Mouse (Mus musculus) kidney, postnatal 36 days (tissue): ENCODE results near the gene Dffa.
"Not testable (repeated sequence)": the region's sequence is repeated elsewhere in the genome, so short reads cannot be mapped to it uniquely, and the experiment has no call there.

ENCODE experiments used
- DNase-seq, 2 experiments: peaks; one replicate each; pipeline ENCODE4 v3.0.0; 2021 to 2022; ENCODE audit warnings: mixed read lengths in 2 of 2

Dffa gene

DNA sequence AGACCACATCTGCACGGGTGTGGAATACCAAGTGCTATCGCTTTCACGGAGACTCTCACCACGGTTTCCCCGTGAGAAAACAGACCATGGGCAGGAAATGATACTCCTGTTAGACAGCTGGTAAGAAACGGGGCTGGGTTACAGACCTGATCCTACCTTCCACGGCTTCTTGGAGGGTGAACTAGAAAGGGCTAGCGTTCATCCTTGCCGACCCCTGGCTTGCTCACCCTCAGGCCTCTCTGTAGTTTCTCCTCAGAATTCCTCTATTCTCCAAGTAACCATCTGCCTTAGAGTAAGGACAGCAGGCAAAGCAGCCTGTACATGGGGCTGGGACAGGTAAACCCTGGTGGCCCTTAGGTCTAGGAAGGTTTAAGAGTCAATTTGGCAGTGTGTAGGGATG lies 45.2 kb downstream of the Dffa start:
- no peak for DNase-seq

GRCm38 (mm10) chr4:149149611-149150010 lies 45.7 kb downstream of the Dffa start:
- DNase-seq, result no peak

DNA sequence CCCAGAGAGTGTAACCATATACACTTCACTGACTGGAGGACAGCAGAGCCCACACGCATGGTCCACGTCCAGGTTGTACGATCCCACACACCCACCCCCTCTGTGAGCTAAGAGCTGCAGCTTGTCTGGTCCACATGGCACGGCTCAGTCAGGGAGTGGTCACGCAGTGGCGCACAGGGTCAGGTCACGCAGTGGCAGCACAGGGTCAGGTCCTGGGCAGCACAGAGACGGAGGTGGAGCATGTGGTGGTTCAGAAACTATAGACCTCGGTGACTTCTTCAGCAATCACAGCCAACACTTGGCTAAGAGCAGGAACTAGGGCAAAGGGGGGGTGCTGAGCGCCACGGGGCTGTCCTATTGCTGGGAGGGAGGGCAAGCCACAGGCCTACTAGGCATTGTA lies 46.3 kb downstream of the Dffa start:
- DNase-seq, result no peak

- no peak for DNase-seq
These were observed 46.8 kb downstream of the Dffa start for GRCm38 (mm10) chr4:149150721-149151120.

- no peak for DNase-seq
These were observed 50.9 kb downstream of the Dffa start for GRCm38 (mm10) chr4:149154859-149155258.

DNA sequence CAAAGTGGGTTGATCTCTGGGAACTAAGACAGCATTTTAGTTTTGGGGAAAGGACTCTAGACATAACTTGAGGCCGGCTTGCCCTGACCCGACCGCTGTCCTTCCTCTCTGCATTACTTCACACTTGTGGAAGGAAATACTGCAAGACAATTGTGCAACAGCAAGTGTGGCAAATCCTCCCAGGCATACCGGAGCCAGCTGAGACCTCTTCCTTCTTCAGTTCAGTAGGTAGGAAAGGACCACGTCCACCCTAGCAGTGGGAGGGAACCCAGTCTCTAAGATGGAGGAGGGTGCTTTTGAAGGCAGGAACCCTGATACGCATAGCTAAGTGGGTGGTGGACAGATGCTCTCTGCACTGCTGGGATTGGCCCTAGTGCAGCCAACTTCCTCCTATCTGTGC lies 51.8 kb downstream of the Dffa start:
- no peak for DNase-seq

DNA sequence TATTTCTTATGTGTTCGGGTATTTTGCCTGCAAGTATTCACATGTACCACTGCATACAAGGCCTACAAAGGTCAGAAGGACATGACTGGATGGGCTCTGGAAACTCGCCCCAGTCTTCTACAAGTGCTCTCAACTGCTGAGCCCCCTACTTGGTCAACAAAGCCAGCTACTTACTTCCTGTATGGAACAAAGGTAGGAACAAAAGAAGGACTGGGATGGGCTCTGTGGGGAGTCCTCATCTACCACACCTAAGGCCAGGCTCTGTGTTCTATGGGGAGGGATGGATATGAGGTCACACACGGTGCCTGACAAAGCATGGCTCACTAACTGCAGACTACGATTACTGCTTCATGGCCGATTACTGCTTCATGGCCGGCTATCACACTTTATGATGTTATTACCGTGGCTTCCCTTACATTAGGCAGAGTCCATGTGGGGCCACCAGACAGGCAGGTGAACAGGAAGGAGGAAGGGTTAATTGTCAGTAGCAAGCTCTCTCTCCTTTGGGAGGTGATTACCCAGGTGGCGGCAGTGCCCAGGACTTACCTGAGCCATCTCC lies 53.5 kb downstream of the Dffa start:
- no peak for DNase-seq

- DNase-seq, result no peak
These were observed 55.3 kb downstream of the Dffa start for GRCm38 (mm10) chr4:149159203-149159602.

GRCm38 (mm10) chr4:149159891-149160290 lies 55.9 kb downstream of the Dffa start:
- DNase-seq, result no peak

DNA sequence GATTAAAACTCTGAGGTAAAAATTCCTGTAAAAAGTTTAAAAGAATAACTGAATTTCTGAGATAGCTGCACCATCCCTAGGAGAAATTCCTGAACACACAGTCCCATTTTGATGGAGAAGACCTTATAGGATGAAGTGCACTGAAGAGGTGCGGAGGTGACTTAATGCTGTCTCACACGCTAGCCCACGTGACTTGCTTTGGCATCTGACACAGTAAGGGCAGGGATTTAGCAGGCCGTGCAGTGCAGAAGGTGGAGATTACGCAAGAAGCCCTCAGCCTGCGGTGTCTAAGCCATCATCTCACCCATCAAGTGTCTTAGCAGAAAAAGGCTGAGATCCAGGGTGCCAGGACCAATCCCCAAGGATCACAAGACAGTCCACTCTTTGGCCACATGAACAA lies 57.2 kb downstream of the Dffa start:
- no peak for DNase-seq

GRCm38 (mm10) chr4:149163196-149163595 lies 59.2 kb downstream of the Dffa start:
- DNase-seq, result no peak

GRCm38 (mm10) chr4:149164150-149164549 lies 60.2 kb downstream of the Dffa start:
- peak in 1 of 2 experiments; percentile 34 for DNase-seq

- peak; percentile 99 for DNase-seq
These were observed 62.4 kb downstream of the Dffa start, which contains the start of gene Pgd for GRCm38 (mm10) chr4:149166215-149166946. Pgd (minus strand) TSS chr4:149166771.

- DNase-seq, result peak; percentile 33 to 64
These were observed 63.1 kb downstream of the Dffa start for GRCm38 (mm10) chr4:149166957-149167611.

- no peak for DNase-seq
These were observed 64.1 kb downstream of the Dffa start for GRCm38 (mm10) chr4:149168016-149168415.

DNA sequence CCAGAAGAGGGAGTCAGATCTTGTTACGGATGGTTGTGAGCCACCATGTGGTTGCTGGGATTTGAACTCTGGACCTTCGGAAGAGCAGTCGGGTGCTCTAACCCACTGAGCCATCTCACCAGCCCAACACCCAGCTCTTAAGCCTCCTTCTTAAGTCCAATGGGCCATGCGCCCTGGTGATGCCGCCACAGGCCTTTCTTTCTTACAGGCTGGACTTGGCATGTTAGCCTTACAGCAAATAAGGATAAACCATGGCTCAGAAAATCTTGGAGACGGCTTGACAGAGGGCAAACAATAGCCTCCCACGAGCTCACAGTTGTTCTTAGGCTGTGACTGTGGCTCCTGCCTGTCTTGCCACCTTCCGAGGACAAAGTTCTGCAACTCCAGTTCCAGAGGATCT lies 66.0 kb downstream of the Dffa start:
- DNase-seq, result not testable (repeated sequence)
